Mouse (Mus musculus): Measurements from ENCODE around the gene Arhgap25.

DNA sequence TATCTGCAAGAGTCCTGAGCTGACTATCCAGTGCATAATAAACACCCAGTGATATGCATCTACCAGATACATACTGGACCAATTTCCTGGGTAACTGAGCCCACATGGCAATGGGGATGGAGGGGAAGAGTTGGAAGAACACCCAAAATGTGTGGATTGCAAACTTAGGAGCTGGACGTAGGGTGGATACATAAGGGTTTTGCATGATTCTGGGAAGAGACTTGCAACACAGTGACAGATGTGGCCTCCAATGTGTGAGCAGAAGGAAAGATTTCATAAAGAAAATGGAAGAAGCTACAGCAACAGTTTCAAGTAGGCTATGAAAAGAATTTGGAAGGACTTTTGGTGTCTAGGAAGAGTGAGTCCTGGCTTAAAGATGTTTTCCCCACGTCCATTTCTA lies 10.0 kb downstream of the Arhgap25 start:
- TF ChIP-seq CTCF (IDR thresholded peaks at IDR 0.05; ENCODE audit: borderline replicate concordance, insufficient read depth, low read length) (no peak), POLR2A (IDR thresholded peaks at IDR 0.05; ENCODE audit: low read depth, low read length) (no peak)

Data from embryonic fibroblast, embryonic 13.5 days (primary cell).